Mouse (Mus musculus) forelimb bud, embryonic 11.5 days (tissue): Measurements from ENCODE around the gene Nccrp1.
"Not testable (repeated sequence)": the region's sequence is repeated elsewhere in the genome, so short reads cannot be mapped to it uniquely, and the experiment has no call there.

Source experiments
- DNase-seq: peaks from one replicate; pipeline ENCODE4 v3.0.0-alpha.2; 2012; ENCODE audit warnings: low read depth, low spot score

Nccrp1 gene

DNA sequence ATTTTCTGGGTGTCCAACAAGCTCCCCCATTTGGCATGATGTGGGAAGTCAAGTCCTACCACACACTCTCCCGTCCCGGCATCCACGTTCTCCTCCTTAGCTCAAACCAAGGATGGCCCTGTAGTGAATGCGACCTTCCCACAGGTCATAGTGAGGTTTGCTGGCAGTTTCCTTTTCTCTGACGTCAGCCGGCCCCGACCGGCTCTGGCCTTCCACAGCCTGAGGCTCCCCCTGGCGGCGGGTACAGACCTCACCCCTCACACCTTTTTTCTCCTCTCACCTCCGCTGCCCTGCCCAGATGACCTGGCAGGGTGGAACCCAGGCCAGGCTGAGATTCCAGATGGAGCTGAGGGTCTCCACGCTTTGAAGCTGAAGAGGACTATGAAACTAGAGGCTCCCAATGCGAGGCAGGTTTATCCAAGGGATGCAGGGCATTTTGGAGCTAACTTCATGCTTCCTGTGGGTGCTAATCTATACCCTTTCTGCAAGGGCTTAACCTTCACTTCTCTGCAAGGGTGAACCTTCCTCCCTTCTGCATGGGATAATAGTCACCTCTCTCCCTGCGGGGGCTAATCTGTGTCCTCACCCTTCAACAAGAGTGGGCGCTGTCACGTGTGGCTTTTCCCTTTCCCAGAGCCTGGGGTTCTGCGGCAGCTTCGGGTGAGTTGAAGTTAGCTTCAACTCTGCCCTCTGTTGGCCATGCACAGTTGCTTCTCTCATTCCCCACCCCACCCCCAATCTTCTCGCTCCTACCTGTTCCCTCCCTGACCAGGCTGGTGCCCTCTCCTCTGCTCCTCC, 18.9 kb downstream of the Nccrp1 start:
- DNase-seq = peak; percentile 73

DNA sequence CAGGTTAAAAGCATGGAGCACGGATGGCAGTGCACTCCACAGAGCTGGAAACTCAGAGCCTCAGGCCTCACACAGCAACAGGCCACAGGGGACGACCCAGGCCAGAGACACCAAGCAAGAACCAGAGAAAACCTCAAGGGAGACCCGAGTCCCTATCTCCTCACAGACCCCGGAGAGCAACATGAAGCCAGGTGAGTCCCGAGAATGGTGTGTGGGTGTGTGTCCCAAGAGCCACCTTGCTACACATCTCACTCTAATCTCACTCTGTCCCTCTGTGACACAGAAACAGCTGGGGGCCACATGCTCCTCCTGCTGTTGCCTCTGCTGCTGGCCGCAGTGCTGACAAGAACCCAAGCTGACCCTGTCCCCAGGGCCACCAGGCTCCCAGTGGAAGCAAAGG, 24.5 kb downstream of the Nccrp1 start, which contains the start of gene Ifnl3:
Gene Ifnl3, plus strand, starts transcription at position 301 of the 400 bp plus-strand sequence.
- DNase-seq = not testable (repeated sequence)

DNA sequence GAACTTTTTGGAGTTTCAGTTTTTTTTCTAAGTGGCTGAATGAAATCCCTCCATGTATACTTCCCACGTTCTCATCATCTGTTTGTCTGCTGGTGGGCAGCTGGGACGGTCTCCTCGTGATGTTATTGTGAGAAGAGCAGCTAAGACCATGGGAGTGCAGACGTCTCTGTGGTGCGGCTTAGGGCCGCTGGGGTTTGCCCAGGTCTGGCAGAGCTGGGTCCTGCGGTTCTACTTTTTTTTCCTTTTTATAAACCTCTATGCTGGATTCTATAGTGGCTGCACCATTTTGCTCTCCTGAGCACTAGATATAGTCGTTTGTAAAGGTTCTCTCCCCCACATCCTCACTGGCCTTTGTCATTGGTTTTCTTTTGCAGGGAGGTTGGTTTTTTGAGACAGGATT, 35.6 kb downstream of the Nccrp1 start:
- no peak for DNase-seq

DNA sequence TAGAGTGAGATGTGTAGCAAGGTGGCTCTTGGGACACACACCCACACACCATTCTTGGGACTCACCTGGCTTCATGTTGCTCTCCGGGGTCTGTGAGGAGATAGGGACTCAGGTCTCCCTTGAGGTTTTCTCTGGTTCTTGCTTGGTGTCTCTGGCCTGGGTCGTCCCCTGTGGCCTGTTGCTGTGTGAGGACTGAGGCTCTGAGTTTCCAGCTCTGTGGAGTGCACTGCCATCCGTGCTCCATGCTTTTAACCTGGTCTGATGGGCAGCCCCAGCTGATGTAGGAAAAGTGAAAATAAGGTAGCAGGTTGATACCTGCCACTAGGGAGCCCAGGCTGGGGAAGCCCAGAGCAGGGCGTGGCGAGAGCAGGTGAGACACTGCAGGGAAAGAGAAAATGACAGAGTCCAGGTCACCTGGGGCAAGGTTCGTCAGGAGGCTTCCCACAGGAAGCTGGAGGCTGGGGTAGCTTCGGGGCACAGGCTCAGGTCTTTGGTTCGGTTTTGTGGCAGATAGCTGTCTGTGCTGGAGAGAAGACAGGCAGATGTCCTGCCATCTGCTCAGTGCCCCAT, 36.6 kb downstream of the Nccrp1 start, which contains the start of gene Ifnl2:
Gene Ifnl2, minus strand, starts transcription at position 51 of the 570 bp plus-strand sequence.
- not testable (repeated sequence) for DNase-seq

DNA sequence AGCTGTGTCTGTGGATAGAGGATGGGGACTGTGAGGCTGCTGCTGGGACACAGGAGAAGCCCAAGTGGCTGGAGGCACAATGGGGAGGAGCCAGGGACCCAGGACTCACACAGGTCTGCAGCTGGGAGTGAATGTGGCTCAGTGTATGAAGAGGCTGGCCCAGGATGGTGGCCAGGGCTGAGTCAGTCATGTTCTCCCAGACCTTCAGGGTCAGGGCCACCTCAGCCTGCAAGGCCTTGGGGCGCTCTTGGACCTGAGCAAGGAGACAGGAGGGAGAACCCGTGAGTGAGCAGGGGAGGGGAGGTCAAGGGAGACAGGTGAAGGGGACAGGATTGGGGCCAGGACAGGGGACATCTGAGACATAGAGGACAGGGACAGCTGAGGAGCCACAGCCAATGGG, 37.9 kb downstream of the Nccrp1 start:
- not testable (repeated sequence) for DNase-seq

DNA sequence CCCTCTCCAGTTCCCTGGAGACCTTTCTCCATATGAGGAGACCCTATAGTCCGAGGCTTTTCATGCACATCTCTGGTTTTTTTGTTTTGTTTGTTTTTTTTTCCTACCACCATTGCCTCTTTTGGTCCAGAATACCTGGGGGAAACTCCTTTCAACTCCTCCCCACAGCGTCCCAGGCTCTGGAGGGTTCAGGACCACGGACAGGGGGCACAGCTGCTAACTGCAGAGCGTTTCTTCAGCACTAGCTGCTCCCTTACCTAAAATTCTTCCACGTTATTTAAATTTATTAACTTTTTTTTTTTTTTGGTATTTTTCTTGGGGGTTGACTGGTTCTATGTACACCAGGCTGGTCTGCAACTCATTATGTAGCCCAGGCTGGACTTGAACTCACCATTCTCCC, 41.5 kb downstream of the Nccrp1 start:
- peak; percentile 47 for DNase-seq

DNA sequence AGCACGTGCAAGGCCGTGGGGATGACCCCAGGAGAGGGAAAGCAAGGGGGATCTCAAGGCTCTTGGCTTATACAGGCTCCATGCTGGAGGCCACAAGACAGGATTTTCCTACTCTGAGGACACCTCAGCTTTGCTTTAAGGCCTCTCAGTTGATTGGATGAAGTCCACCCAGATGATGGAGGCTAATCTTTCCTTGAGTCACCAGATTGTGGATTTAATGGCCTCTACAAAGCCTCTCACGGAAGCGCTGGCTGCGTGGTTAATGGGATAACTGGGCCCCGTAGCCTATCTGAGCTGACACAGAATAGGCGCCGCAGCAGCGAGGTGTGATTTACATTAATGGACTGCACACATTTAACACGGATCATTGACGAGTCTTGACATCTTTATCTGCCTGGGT, 51.6 kb downstream of the Nccrp1 start:
- DNase-seq = no peak
